Mouse (Mus musculus) liver, embryonic 15.5 days (tissue): ENCODE measurements around the gene Fkbp3. TPM values are rescaled to one million over a fixed set of nuclear protein-coding genes. Genes with fewer than 3 reads are reported as not detected.

Experiments
- ATAC-seq: fragments of 200-750 bp; cut with Nextera tagmentation; 2 replicates; pipeline ENCODE4 v1.8.0; 2017; ENCODE audit warnings: moderate number of reproducible peaks, mild to moderate bottlenecking, moderate library complexity; ENCODE audit not compliant: insufficient read depth
- H3K27ac ChIP-seq: fragments of 300-500 bp; sonication (generic); replicated peaks from 2 replicates; pipeline ENCODE4 v1.5.1; 2015; ENCODE audit warnings: mild to moderate bottlenecking, inconsistent platforms
- H3K27me3 ChIP-seq: fragments of 300-500 bp; sonication (generic); 2 replicates; pipeline ENCODE4 v1.6.1; 2015; ENCODE audit warnings: mild to moderate bottlenecking, inconsistent platforms
- H3K36me3 ChIP-seq: fragments of 300-500 bp; sonication (generic); replicated peaks from 2 replicates; pipeline ENCODE4 v1.6.1; 2015; ENCODE audit warnings: moderate library complexity, mild to moderate bottlenecking, inconsistent platforms
- H3K4me1 ChIP-seq: fragments of 300-500 bp; sonication (generic); replicated peaks from 2 replicates; pipeline ENCODE4 v1.6.1; 2015; ENCODE audit warnings: inconsistent platforms
- H3K4me2 ChIP-seq: fragments of 300-500 bp; sonication (generic); 2 replicates; pipeline ENCODE4 v1.6.1; 2015; ENCODE audit warnings: moderate library complexity, mild to moderate bottlenecking, inconsistent platforms
- H3K4me3 ChIP-seq: fragments of 300-500 bp; sonication (generic); replicated peaks from 2 replicates; pipeline ENCODE4 v1.5.1; 2015; ENCODE audit warnings: mild to moderate bottlenecking, inconsistent platforms
- H3K9ac ChIP-seq: fragments of 300-500 bp; sonication (generic); 2 replicates; pipeline ENCODE4 v1.6.1; 2015; ENCODE audit warnings: moderate library complexity, mild to moderate bottlenecking, inconsistent platforms
- H3K9me3 ChIP-seq: fragments of 300-500 bp; sonication (generic); replicated peaks from 2 replicates; pipeline ENCODE4 v1.6.1; 2016; ENCODE audit warnings: inconsistent platforms
- WGBS: fragments of 180-500 bp; shearing (Covaris S2); methylation state at CpG from one replicate; pipeline ENCODE4 v1.1.7; 2015; ENCODE audit warnings: mixed read lengths; ENCODE audit not compliant: insufficient replicate concordance; 5-methylcytosine and 5-hydroxymethylcytosine counted together
- polyA plus RNA-seq: library from polyadenylated mRNA; unstranded; fragments of >200 nt; fragmentation: Nextera tagmentation; extraction: Ambion mirVana; gene quantifications from 2 replicates; pipeline ENCODE4 v1.2.1, GENCODE M21; 2015

Fkbp3 gene
- polyA plus RNA-seq, 1 experiment from 2014 or later: 116 TPM

GRCm38 (mm10) chr12:65074651-65075050 is 844 bp upstream of the Fkbp3 start:
- Histone ChIP-seq H3K36me3 (peaks cover 8% of the 10 kb centered on the region), H3K4me2 (peak overlapping the region; percentile 92), H3K27ac (peak overlapping the region; percentile 90), H3K4me3 (peak overlapping the region; percentile 94), H3K9me3 (no peaks in the 10 kb centered on the region), H3K4me1 (peaks cover 46% of the 10 kb centered on the region), H3K27me3 (no peaks in the 10 kb centered on the region), H3K9ac (peak overlapping the region; percentile 86)
- 37% methylated on average over 7 of the region's 7 CpGs for WGBS
- ATAC-seq: no peak

- 3% methylated on average over 21 of the region's 21 CpGs for WGBS
- peak overlapping the region; percentile 77 for H3K9ac ChIP-seq
- ATAC-seq: no peak
These were observed 746 bp downstream of the Fkbp3 start for GRCm38 (mm10) chr12:65072911-65073610.

GRCm38 (mm10) chr12:65068409-65068808 is 5.4 kb downstream of the Fkbp3 start:
- H3K27me3 ChIP-seq: no peaks in the 10 kb centered on the region
- H3K4me3 ChIP-seq: no peak overlapping the region
- WGBS: 56% methylated on average over 4 of the region's 4 CpGs
- H3K4me2 ChIP-seq: no peak overlapping the region
- no peak overlapping the region for H3K27ac ChIP-seq
- no peak overlapping the region for H3K9ac ChIP-seq
- H3K9me3 ChIP-seq: no peaks in the 10 kb centered on the region
- peaks cover 10% of the 10 kb centered on the region for H3K4me1 ChIP-seq
- peaks cover 36% of the 10 kb centered on the region for H3K36me3 ChIP-seq
- ATAC-seq: no peak

More at GRCm38 (mm10) chr12:65072911-65073610, 746 bp downstream of the Fkbp3 start:
- H3K27ac ChIP-seq: peak overlapping the region; percentile 90
- H3K4me2 ChIP-seq: peak overlapping the region; percentile 92
- H3K4me3 ChIP-seq: peak overlapping the region; percentile 94
- H3K9me3 ChIP-seq: no peaks in the 10 kb centered on the region
- H3K4me1 ChIP-seq: peaks cover 45% of the 10 kb centered on the region
- peaks cover 14% of the 10 kb centered on the region for H3K36me3 ChIP-seq
- H3K27me3 ChIP-seq: no peaks in the 10 kb centered on the region

GRCm38 (mm10) chr12:65066234-65066633 is 7.6 kb downstream of the Fkbp3 start:
- H3K4me2 ChIP-seq: no peak overlapping the region
- no peak overlapping the region for H3K4me3 ChIP-seq
- ATAC-seq: no peak
- no peaks in the 10 kb centered on the region for H3K27me3 ChIP-seq
- 27% methylated on average over 3 of the region's 3 CpGs for WGBS
- H3K36me3 ChIP-seq: peaks cover 46% of the 10 kb centered on the region
- H3K27ac ChIP-seq: no peak overlapping the region
- no peaks in the 10 kb centered on the region for H3K4me1 ChIP-seq
- no peaks in the 10 kb centered on the region for H3K9me3 ChIP-seq
- H3K9ac ChIP-seq: no peak overlapping the region

- ATAC-seq: no peak
- WGBS: 21% methylated on average over 2 of the region's 2 CpGs
- Histone ChIP-seq H3K4me3 (no peak overlapping the region), H3K4me1 (no peaks in the 10 kb centered on the region), H3K36me3 (peaks cover 56% of the 10 kb centered on the region), H3K9ac (no peak overlapping the region), H3K4me2 (no peak overlapping the region), H3K27ac (no peak overlapping the region), H3K9me3 (no peaks in the 10 kb centered on the region), H3K27me3 (no peaks in the 10 kb centered on the region)
These were observed 8.6 kb downstream of the Fkbp3 start for GRCm38 (mm10) chr12:65065241-65065640.

GRCm38 (mm10) chr12:65061082-65061481 is 12.7 kb downstream of the Fkbp3 start:
- H3K36me3 ChIP-seq: peaks cover 62% of the 10 kb centered on the region
- no peak overlapping the region for H3K27ac ChIP-seq
- ATAC-seq: no peak
- no peak overlapping the region for H3K4me3 ChIP-seq
- no peak overlapping the region for H3K9ac ChIP-seq
- H3K4me2 ChIP-seq: no peak overlapping the region
- no peaks in the 10 kb centered on the region for H3K27me3 ChIP-seq
- no peaks in the 10 kb centered on the region for H3K4me1 ChIP-seq
- no peaks in the 10 kb centered on the region for H3K9me3 ChIP-seq

- H3K4me1 ChIP-seq: no peaks in the 10 kb centered on the region
- H3K4me3 ChIP-seq: no peak overlapping the region
- ATAC-seq: no peak
- H3K4me2 ChIP-seq: no peak overlapping the region
- no peak overlapping the region for H3K9ac ChIP-seq
- no peaks in the 10 kb centered on the region for H3K9me3 ChIP-seq
- no peak overlapping the region for H3K27ac ChIP-seq
- 29% methylated on average over 2 of the region's 2 CpGs for WGBS
- no peaks in the 10 kb centered on the region for H3K27me3 ChIP-seq
- H3K36me3 ChIP-seq: peaks cover 64% of the 10 kb centered on the region
These were observed 15.6 kb downstream of the Fkbp3 start for GRCm38 (mm10) chr12:65058203-65058602.

GRCm38 (mm10) chr12:65048799-65049198 is 25.0 kb downstream of the Fkbp3 start:
- Histone ChIP-seq H3K27ac (no peak overlapping the region), H3K9me3 (no peaks in the 10 kb centered on the region), H3K27me3 (no peaks in the 10 kb centered on the region), H3K4me1 (no peaks in the 10 kb centered on the region), H3K4me2 (no peak overlapping the region), H3K36me3 (peaks cover 41% of the 10 kb centered on the region), H3K4me3 (no peak overlapping the region), H3K9ac (no peak overlapping the region)
- no peak for ATAC-seq

- peak overlapping the region; percentile 72 for H3K4me2 ChIP-seq
- H3K9me3 ChIP-seq: no peaks in the 10 kb centered on the region
- H3K4me3 ChIP-seq: peak overlapping the region; percentile 97
- 10% methylated on average over 4 of the region's 4 CpGs for WGBS
- H3K27me3 ChIP-seq: no peaks in the 10 kb centered on the region
- H3K36me3 ChIP-seq: peaks cover 8% of the 10 kb centered on the region; the same call in 1 of the 2 replicates
- H3K9ac ChIP-seq: peak overlapping the region; percentile 95
- no peak for ATAC-seq
- H3K27ac ChIP-seq: no peak overlapping the region
- H3K4me1 ChIP-seq: peaks cover 27% of the 10 kb centered on the region
These were observed 36.3 kb downstream of the Fkbp3 start for GRCm38 (mm10) chr12:65037546-65037937.

- no peaks in the 10 kb centered on the region for H3K27me3 ChIP-seq
- 8% methylated on average over 18 of the region's 18 CpGs for WGBS
- 0 out of 2 replicates have a peak, but pooled peaks have one; percentile 3 for ATAC-seq
These were observed 36.8 kb downstream of the Fkbp3 start for GRCm38 (mm10) chr12:65036892-65037545.

GRCm38 (mm10) chr12:65036190-65036870 is 37.5 kb downstream of the Fkbp3 start, which contains the start of gene Prpf39:
Gene Prpf39 (plus strand): TSS chr12:65036333.
- H3K4me3 ChIP-seq: peak within 1 kb of the TSS; percentile 97
- WGBS: under 1% methylated on average over 64 of the region's 65 CpGs
- ATAC-seq: peak; percentile 91

More at GRCm38 (mm10) chr12:65036892-65037545, 36.8 kb downstream of the Fkbp3 start:
- Histone ChIP-seq H3K4me3 (peak overlapping the region; percentile 97), H3K4me1 (peaks cover 27% of the 10 kb centered on the region), H3K27ac (peak overlapping the region; percentile 94), H3K4me2 (peak overlapping the region; percentile 72), H3K9ac (peak overlapping the region; percentile 95), H3K36me3 (peaks cover 3% of the 10 kb centered on the region; the same call in 1 of the 2 replicates), H3K9me3 (no peaks in the 10 kb centered on the region)

More at GRCm38 (mm10) chr12:65036190-65036870, 37.5 kb downstream of the Fkbp3 start, which contains the start of gene Prpf39:
- no peaks in the 10 kb centered on the region for H3K9me3 ChIP-seq
- no peaks in the 10 kb centered on the region for H3K27me3 ChIP-seq
- H3K4me2 ChIP-seq: peak within 1 kb of the TSS; percentile 72
- peak within 1 kb of the TSS; percentile 95 for H3K9ac ChIP-seq
- no peaks in the 10 kb centered on the region for H3K36me3 ChIP-seq
- H3K4me1 ChIP-seq: peaks cover 27% of the 10 kb centered on the region
- H3K27ac ChIP-seq: peak within 1 kb of the TSS; percentile 94
